11 mouse cellular contexts compared by ENCODE assay signal in the genomic region with DNA sequence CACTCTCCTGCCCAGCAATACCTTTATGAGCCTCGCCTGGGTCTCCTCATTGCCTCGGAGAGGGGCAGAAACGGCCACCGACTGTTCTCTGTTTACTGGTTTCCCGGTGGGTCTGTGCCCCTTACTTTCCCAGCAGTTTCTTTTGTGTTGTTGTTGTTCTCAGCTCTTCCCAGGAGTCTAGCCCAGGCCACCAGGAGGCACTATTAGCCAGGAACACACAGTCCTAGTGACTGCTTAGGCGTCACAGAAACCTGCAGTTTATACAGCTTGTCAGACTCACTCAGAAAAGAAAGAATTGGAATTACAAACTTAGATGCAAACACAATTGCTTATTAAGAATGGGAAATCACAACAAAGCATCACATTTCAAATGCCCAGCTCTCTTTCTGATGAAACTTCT. TPM values are rescaled to one million over a fixed set of nuclear protein-coding genes. Genes with fewer than 3 reads are reported as not detected.
DNase-seq lines count a peak whose midpoint lies in the region; ATAC-seq and TF ChIP-seq lines count a peak whose summit lies in the region.
"Had no signal": no experiment of that assay in that cellular context is flagged by ENCODE, and none has a peak within 500 bp of the region (broad histone marks: within the 10 kb centered on the region; RNA-seq: fewer than 3 reads in every experiment).

No protein-coding gene starts in this region.

- no peaks in the 10 kb centered on the region for H3K9me3 ChIP-seq in liver, embryonic 14.5 days (ENCODE audit: control insufficient read depth, low read length)
- no peaks in the 10 kb centered on the region for H3K9me3 ChIP-seq in liver, embryonic 12.5 days (replicated peaks)

- no peak overlapping the region for H3K27ac ChIP-seq in liver, embryonic 14.5 days
- no peak overlapping the region for H3K27ac ChIP-seq in liver, embryonic 12.5 days

- no peaks in the 10 kb centered on the region for H3K4me1 ChIP-seq in liver, embryonic 14.5 days (replicated peaks; ENCODE audit: control insufficient read depth in 2 of 2, insufficient read depth in 2 of 2, low read length in 1 of 2)
- no peaks in the 10 kb centered on the region for H3K4me1 ChIP-seq in liver, embryonic 12.5 days

- peak; percentile 38 for TF ChIP-seq CTCF in liver, embryonic 14.5 days (IDR thresholded peaks at IDR 0.05; ENCODE audit: low read depth)

- no peak for ATAC-seq in liver, embryonic 14.5 days (ENCODE audit: insufficient read depth)
- ATAC-seq in liver, embryonic 12.5 days, result no peak

- H3K27me3 ChIP-seq in liver, embryonic 14.5 days (ENCODE audit: control insufficient read depth, insufficient read depth, low read length), result no peaks in the 10 kb centered on the region
- H3K27me3 ChIP-seq in liver, embryonic 12.5 days (replicated peaks), result no peaks in the 10 kb centered on the region

- H3K4me2 ChIP-seq in liver, embryonic 14.5 days (ENCODE audit: low read depth), result no peak overlapping the region
- no peak overlapping the region for H3K4me2 ChIP-seq in liver, embryonic 12.5 days

- TF ChIP-seq EP300 in liver, embryonic 14.5 days (IDR thresholded peaks at IDR 0.05; ENCODE audit: low read depth), result no peak

- WGBS in liver, embryonic 14.5 days (ENCODE audit: insufficient replicate concordance), result 62% methylated on average over 6 of the region's 6 CpGs
- WGBS in liver, embryonic 12.5 days (ENCODE audit: insufficient replicate concordance), result 53% methylated on average over 6 of the region's 6 CpGs

- DNase-seq in embryo, embryonic 10.5 days (ENCODE audit: low spot score), result peak; percentile 29
- no peak for DNase-seq in embryo, embryonic 11 days
- no peak for DNase-seq in liver, embryonic 14.5 days (ENCODE audit: low read depth in 3 of 3, low spot score in 3 of 3)
- peak; percentile 38 for DNase-seq in ES-CJ7 (ENCODE audit: low read depth, low spot score)
- DNase-seq in kidney, adult 9 months, result peak; percentile 45
- DNase-seq in thymus, postnatal 14 days, result no peak
- DNase-seq in urinary bladder, postnatal 10 days (ENCODE audit: low spot score), result no peak
- DNase-seq: gastrocnemius, postnatal 25 days; heart, postnatal 36 days had no signal

- H3K4me3 ChIP-seq in liver, embryonic 14.5 days (ENCODE audit: insufficient read depth in 1 of 2, low read depth in 2 of 2, low read length in 2 of 2), result no peak overlapping the region
- no peak overlapping the region for H3K4me3 ChIP-seq in liver, embryonic 12.5 days

- H3K9ac ChIP-seq in liver, embryonic 14.5 days (replicated peaks), result no peak overlapping the region
- no peak overlapping the region for H3K9ac ChIP-seq in liver, embryonic 12.5 days

- H3K36me3 ChIP-seq in liver, embryonic 14.5 days (replicated peaks; ENCODE audit: control insufficient read depth, insufficient read depth, low read depth), result no peaks in the 10 kb centered on the region
- H3K36me3 ChIP-seq in liver, embryonic 12.5 days, result no peaks in the 10 kb centered on the region

RNA-seq across cellular contexts. Expression of a gene that starts 0.7 kb away (rescaled TPM):
- not detected in 2 replicates for polyA plus RNA-seq in liver, embryonic 14.5 days (2012; rRNA removed)
- not detected in 2 replicates for polyA plus RNA-seq in liver, embryonic 14.5 days (2014; fragmentation: Nextera tagmentation; extraction: Ambion mirVana)
- not detected in 2 replicates for polyA plus RNA-seq in liver, embryonic 12.5 days (2016; fragmentation: Nextera tagmentation; extraction: Ambion mirVana)
- polyA plus RNA-seq: embryonic facial prominence, embryonic 11.5 days had no signal

RNA-seq across cellular contexts. Expression of a gene that starts 48.5 kb away (rescaled TPM):
- polyA plus RNA-seq in liver, embryonic 14.5 days (2012; rRNA removed), result not detected in 2 replicates
- polyA plus RNA-seq in liver, embryonic 14.5 days (2014; fragmentation: Nextera tagmentation; extraction: Ambion mirVana), result not detected in 2 replicates
- polyA plus RNA-seq in liver, embryonic 12.5 days (2016; fragmentation: Nextera tagmentation; extraction: Ambion mirVana), result not detected in 2 replicates
- polyA plus RNA-seq: embryonic facial prominence, embryonic 11.5 days had no signal

Comparison
In these comparisons a context has a peak if more than half of its experiments do, and no peak if none do; other contexts are left out.
1. DNase-seq: peak in embryo, embryonic 10.5 days (single experiment), ES-CJ7 (single experiment) and kidney, adult 9 months (single experiment); none in embryo, embryonic 11 days (single experiment), liver, embryonic 14.5 days (0 of 3), thymus, postnatal 14 days (single experiment) and urinary bladder, postnatal 10 days (single experiment).